Mouse (Mus musculus): ENCODE measurements around the gene Dgkd. TPM values are rescaled to one million over a fixed set of nuclear protein-coding genes. Genes with fewer than 3 reads are reported as not detected.

Dgkd gene
- polyA plus RNA-seq, 1 experiment from 2014 or later = 40.4 TPM

DNA sequence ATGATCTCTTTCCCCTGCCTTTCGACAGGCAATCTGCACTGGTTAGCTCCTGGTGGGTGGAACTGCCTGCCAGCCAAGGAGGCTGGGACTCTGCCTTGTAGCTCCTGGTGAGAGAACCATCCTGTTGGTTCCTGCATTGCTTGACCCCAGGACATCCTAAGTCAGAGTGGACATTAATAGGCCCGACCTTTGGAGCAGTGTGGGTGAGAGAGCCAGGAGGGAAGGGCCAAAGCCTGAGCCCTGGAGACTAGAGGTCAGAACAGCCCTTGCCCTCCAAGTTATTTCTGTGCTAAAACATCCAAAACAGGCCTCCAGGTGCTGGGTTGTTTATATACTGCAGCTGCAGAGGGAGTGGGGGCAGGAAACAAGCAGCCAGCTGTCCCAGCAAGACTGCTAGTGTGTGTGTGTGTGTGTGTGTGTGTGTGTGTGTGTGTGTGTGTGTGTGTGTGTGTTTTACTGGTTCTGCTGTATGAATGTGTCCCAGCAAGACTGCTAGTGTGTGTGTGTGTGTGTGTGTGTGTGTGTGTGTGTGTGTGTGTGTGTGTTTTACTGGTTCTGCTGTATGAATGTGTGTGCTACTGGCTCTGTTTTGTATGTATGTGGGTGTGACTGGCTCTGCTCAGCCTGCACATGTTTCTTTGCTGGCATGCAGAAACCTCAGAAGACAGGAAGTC is 6.1 kb upstream of the Dgkd start:
- no peaks in the 10 kb centered on the region for H3K36me3 ChIP-seq (ENCODE audit: control insufficient read depth, insufficient read depth, low read length)
- 64% methylated on average over 2 of the region's 2 CpGs for WGBS
- H3K9me3 ChIP-seq (ENCODE audit: control insufficient read depth, low read length) = no peaks in the 10 kb centered on the region
- no peaks in the 10 kb centered on the region for H3K27me3 ChIP-seq (replicated peaks; ENCODE audit: control insufficient read depth, insufficient read depth, low read length)
- H3K4me2 ChIP-seq (ENCODE audit: low read length) = no peak overlapping the region
- no peak overlapping the region for H3K27ac ChIP-seq (ENCODE audit: low read depth, low read length)
- no peaks in the 10 kb centered on the region; the same call in 1 of the 2 replicates for H3K4me1 ChIP-seq (ENCODE audit: control insufficient read depth, insufficient read depth, low read depth, low read length)
- no peak for ATAC-seq
- no peak overlapping the region for H3K9ac ChIP-seq (ENCODE audit: low read depth, low read length)
- H3K4me3 ChIP-seq (ENCODE audit: low read length) = no peak overlapping the region

DNA sequence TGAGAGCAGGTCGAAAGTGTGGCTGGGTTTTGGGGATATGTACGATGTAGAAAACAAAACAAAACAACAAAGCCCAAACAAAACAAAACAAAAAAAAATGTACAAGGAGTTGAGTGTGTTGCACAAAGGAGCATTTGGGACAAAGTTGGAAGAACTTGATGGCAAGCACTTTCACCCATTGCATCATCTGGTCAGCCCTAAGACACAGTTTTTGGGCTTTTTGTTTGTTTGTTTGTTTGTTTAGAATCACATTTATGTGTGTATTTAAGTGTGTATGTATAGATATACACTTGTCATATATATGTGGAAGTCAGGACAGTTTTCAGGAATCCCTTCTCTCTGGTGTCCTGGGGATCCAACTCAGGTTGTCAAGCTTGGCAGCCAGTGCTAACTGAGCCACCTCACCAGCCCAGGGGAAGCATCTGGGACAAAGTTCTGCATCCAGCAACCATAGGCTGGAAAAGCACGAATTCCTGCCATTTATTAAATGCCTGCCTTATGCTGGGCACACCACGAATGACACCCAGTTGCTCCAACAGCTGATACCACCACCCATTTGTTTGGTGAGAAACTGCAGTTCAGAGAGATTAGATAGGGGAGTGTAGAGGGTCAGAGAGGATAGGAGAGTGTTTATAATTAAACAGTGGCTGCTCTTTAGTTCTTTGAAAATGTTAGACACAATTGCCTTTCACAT is 5.5 kb upstream of the Dgkd start:
- Histone ChIP-seq H3K4me3 (ENCODE audit: low read length) (no peak overlapping the region), H3K4me1 (ENCODE audit: control insufficient read depth, insufficient read depth, low read depth, low read length) (peaks cover 3% of the 10 kb centered on the region), H3K4me2 (ENCODE audit: low read length) (no peak overlapping the region), H3K27ac (ENCODE audit: low read depth, low read length) (no peak overlapping the region), H3K36me3 (ENCODE audit: control insufficient read depth, insufficient read depth, low read length) (no peaks in the 10 kb centered on the region), H3K9me3 (ENCODE audit: control insufficient read depth, low read length) (no peaks in the 10 kb centered on the region), H3K27me3 (replicated peaks; ENCODE audit: control insufficient read depth, insufficient read depth, low read length) (no peaks in the 10 kb centered on the region), H3K9ac (ENCODE audit: low read depth, low read length) (no peak overlapping the region)
- ATAC-seq = no peak
- 60% methylated on average over 4 of the region's 4 CpGs for WGBS

DNA sequence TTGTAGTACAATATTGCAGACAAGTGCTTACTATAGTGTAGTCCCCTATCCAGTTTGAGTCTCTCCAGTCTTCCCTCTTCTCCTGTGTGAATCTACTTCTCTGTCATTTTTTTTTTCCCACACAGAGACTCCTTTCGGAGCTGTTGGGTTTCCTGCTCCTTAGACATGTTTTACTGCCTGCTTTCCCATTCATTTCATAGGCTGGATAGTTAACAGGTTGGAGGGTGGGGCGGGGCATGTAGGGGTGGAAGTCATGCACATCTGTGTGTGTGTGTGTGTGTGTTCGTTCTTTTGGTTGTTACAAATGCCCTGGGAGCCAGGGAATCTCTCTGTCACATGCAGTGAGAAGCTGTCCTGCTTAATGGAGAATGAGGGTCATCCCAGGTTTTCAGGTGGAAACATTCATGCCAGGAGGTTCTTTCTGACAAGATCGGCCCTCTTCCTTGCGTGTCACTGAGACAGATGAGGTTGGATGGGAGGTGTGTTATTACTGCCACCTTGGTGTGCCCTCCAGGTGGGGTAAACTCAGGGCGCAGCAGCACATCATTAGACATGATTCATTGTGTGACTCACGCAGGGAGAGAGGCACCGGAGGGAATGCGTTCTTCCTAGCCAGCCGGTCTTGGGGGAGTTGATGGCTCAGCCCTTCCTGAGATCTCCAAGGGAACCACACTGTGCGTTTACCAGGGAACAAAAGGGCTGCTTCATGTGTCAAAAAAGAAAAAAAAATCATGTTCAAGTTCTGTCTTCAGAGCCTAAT is 4.7 kb upstream of the Dgkd start:
- H3K9ac ChIP-seq (ENCODE audit: low read depth, low read length) = no peak overlapping the region

DNA sequence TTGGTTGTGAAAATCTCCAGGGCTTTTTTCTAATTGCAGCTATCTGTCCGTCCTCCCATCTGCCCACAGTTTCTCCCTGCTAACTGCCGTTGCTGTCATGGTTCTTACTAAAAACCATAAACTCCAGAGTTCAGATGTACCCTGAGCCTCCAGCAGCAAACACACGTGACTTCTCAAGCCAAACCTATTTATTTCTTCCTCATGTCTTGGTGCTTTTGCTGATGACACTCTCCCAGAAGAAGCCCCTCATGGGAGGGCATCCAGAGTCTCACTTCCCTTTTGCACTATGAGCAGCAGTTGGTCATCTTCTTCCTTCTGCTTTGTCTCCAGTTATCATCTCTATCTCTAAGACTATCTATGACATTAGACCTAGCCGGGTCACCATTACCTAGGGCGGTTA is 3.8 kb upstream of the Dgkd start:
- 69% methylated on average over 5 of the region's 5 CpGs for WGBS
- Histone ChIP-seq H3K36me3 (ENCODE audit: control insufficient read depth, insufficient read depth, low read length) (no peaks in the 10 kb centered on the region), H3K27me3 (replicated peaks; ENCODE audit: control insufficient read depth, insufficient read depth, low read length) (no peaks in the 10 kb centered on the region), H3K4me3 (ENCODE audit: low read length) (no peak overlapping the region), H3K27ac (ENCODE audit: low read depth, low read length) (no peak overlapping the region), H3K4me2 (ENCODE audit: low read length) (no peak overlapping the region), H3K9ac (ENCODE audit: low read depth, low read length) (no peak overlapping the region), H3K9me3 (ENCODE audit: control insufficient read depth, low read length) (no peaks in the 10 kb centered on the region), H3K4me1 (ENCODE audit: control insufficient read depth, insufficient read depth, low read depth, low read length) (peaks cover 9% of the 10 kb centered on the region)
- ATAC-seq = no peak

More for the DNA sequence above, 4.7 kb upstream of the Dgkd start:
- H3K27ac ChIP-seq (ENCODE audit: low read depth, low read length) = no peak overlapping the region
- WGBS = 46% methylated on average over 11 of the region's 11 CpGs
- H3K27me3 ChIP-seq (replicated peaks; ENCODE audit: control insufficient read depth, insufficient read depth, low read length) = no peaks in the 10 kb centered on the region
- no peaks in the 10 kb centered on the region for H3K9me3 ChIP-seq (ENCODE audit: control insufficient read depth, low read length)
- no peak overlapping the region for H3K4me2 ChIP-seq (ENCODE audit: low read length)
- H3K4me3 ChIP-seq (ENCODE audit: low read length) = no peak overlapping the region
- H3K4me1 ChIP-seq (ENCODE audit: control insufficient read depth, insufficient read depth, low read depth, low read length) = peaks cover 5% of the 10 kb centered on the region
- no peak for ATAC-seq
- no peaks in the 10 kb centered on the region for H3K36me3 ChIP-seq (ENCODE audit: control insufficient read depth, insufficient read depth, low read length)

DNA sequence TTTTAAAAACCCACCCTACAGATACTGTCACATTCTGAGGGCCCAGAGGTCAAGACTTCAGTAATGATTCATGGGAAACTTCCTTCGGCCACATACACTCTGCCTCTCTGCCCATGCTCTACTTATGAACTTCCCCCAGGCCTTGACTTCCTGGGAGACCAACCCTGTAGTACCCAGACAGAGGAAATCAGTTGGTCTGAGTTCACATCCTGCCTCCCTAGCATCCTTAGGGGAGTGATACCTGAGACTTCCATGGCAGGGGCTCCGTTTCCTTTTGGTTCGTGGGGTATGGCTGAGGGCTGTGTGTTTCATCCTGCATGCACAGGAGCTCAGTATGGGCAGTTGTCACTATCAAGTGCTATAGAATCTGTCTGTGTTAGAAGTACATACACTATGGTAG is 1.7 kb upstream of the Dgkd start:
- no peaks in the 10 kb centered on the region for H3K27me3 ChIP-seq (replicated peaks; ENCODE audit: control insufficient read depth, insufficient read depth, low read length)
- no peak overlapping the region for H3K4me2 ChIP-seq (ENCODE audit: low read length)
- no peaks in the 10 kb centered on the region for H3K9me3 ChIP-seq (ENCODE audit: control insufficient read depth, low read length)
- H3K36me3 ChIP-seq (ENCODE audit: control insufficient read depth, insufficient read depth, low read length) = no peaks in the 10 kb centered on the region
- no peak for ATAC-seq
- no peak overlapping the region for H3K27ac ChIP-seq (ENCODE audit: low read depth, low read length)
- 88% methylated on average over 3 of the region's 3 CpGs for WGBS
- H3K4me3 ChIP-seq (ENCODE audit: low read length) = no peak overlapping the region
- H3K9ac ChIP-seq (ENCODE audit: low read depth, low read length) = no peak overlapping the region
- H3K4me1 ChIP-seq (ENCODE audit: control insufficient read depth, insufficient read depth, low read depth, low read length) = peaks cover 22% of the 10 kb centered on the region

DNA sequence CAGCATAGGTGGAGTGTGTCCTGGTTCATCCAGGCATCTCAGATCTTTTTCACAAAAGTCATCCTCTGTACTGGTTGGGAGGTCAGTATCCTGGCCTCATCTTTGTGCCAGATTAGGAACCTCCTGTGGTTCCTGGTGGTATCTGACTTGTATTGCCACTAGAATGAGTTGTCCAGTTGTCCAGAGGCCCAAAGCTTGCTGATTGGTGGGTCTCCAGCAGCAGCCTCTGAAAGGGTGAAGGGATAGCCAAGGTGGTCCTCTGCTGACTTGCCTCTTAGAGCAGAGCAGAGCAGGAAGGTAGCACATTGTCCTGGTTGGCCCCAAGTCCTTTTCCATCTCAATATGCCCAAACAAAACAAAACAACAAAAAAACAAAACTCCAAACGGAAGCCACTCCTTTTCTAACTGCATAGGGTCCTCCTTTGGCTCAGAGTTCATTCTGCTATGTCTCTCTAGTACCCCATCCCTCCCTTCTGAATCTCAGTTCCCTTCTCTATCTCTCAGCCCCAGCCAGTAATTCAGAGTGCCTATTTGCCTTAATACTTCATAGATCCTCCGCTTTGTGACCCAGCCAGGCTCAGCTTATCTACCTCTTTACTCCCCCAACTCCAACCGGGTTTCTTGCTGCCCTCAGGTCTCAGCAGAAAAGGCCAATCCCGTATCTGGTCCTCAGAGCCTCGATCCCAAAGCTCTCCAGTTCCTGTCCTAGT is 851 bp upstream of the Dgkd start:
- Histone ChIP-seq H3K27ac (ENCODE audit: low read depth, low read length) (no peak overlapping the region), H3K36me3 (ENCODE audit: control insufficient read depth, insufficient read depth, low read length) (no peaks in the 10 kb centered on the region), H3K4me2 (ENCODE audit: low read length) (peak overlapping the region; percentile 95), H3K9me3 (ENCODE audit: control insufficient read depth, low read length) (no peaks in the 10 kb centered on the region), H3K4me3 (ENCODE audit: low read length) (peak overlapping the region; percentile 71), H3K9ac (ENCODE audit: low read depth, low read length) (no peak overlapping the region), H3K27me3 (replicated peaks; ENCODE audit: control insufficient read depth, insufficient read depth, low read length) (no peaks in the 10 kb centered on the region), H3K4me1 (ENCODE audit: control insufficient read depth, insufficient read depth, low read depth, low read length) (peaks cover 22% of the 10 kb centered on the region)
- 58% methylated on average over 5 of the region's 5 CpGs for WGBS
- ATAC-seq = no peak

DNA sequence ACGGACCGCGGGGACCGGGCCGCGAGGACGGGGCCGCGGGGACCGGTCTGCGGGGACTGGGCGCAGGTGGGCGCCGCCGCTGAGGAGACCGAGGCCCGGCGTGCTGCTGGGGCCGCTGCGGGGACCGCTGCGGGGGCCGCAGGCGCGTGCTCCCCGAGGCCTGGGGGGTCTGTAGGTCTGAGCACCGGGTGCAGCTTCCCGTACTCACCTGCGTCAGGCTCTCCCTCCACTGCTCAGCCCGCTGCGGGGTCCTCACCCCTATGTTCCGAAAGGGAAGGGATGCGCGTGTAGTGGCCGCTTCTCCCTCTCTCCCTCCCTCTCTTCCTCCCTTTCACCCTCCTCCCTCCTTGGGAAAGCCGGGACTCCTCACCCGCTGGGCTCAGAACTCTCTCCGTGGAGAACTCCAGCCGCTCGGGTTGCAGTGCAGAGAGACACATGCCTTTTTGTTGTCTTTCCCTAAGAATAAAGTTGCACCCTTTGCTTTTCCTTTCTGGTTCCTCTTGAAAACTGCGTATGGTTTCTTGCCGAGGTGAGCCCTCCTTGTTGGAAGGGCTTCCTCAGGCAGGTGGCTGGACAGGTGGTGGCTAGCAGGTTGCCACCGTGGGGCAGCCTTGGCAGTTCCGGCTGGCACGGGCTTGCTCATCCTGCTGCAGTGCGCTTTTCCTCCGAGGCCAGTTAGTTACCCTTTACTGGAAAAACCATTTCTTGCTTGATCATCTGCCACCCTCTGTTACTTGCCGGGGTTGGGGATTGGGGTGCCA is 694 bp downstream of the Dgkd start:
- Histone ChIP-seq H3K36me3 (ENCODE audit: control insufficient read depth, insufficient read depth, low read length) (no peaks in the 10 kb centered on the region), H3K4me1 (ENCODE audit: control insufficient read depth, insufficient read depth, low read depth, low read length) (peaks cover 22% of the 10 kb centered on the region), H3K4me3 (ENCODE audit: low read length) (peak overlapping the region; percentile 71), H3K9me3 (ENCODE audit: control insufficient read depth, low read length) (no peaks in the 10 kb centered on the region), H3K9ac (ENCODE audit: low read depth, low read length) (peak overlapping the region; percentile 87), H3K4me2 (ENCODE audit: low read length) (peak overlapping the region; percentile 95), H3K27me3 (replicated peaks; ENCODE audit: control insufficient read depth, insufficient read depth, low read length) (no peaks in the 10 kb centered on the region), H3K27ac (ENCODE audit: low read depth, low read length) (peak overlapping the region; percentile 71)
- ATAC-seq = peak; percentile 63
- under 1% methylated on average over 20 of the region's 48 CpGs for WGBS

DNA sequence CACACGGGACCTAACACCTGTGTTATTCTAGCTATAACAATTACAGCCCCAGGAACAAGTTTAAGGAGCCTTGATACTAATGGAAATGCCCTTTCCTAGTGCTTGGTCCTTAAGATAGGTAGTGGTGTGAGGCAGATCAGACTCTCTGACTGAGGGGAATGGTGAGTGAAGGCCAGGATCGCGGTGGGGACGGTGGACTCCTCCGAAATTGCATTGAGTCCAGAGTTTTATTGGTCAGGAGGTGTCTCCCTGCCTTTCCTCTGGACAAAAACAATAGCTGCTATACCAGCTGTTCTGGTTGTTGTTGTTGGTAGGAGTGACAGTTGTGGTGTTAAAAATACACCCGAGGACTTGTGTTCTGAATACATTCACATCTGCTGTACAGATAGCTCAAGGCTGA is 1.3 kb downstream of the Dgkd start:
- Histone ChIP-seq H3K4me2 (ENCODE audit: low read length) (peak overlapping the region; percentile 95), H3K27me3 (replicated peaks; ENCODE audit: control insufficient read depth, insufficient read depth, low read length) (no peaks in the 10 kb centered on the region), H3K36me3 (ENCODE audit: control insufficient read depth, insufficient read depth, low read length) (no peaks in the 10 kb centered on the region), H3K27ac (ENCODE audit: low read depth, low read length) (no peak overlapping the region), H3K9me3 (ENCODE audit: control insufficient read depth, low read length) (no peaks in the 10 kb centered on the region), H3K4me3 (ENCODE audit: low read length) (peak overlapping the region; percentile 71), H3K9ac (ENCODE audit: low read depth, low read length) (peak overlapping the region; percentile 87), H3K4me1 (ENCODE audit: control insufficient read depth, insufficient read depth, low read depth, low read length) (peaks cover 22% of the 10 kb centered on the region)
- WGBS = 25% methylated on average over 6 of the region's 6 CpGs
- ATAC-seq = no peak

Measured in hindbrain, embryonic 16.5 days (tissue).